Mouse (Mus musculus): ENCODE measurements at regions not wholly inside any gene's neighbourhood (a gene's known extent, or its start where the extent isn't known, plus 50 kb on each side); places are given as distances from the start of the nearest gene placed in this dataset.
A peak's percentile ranks its signal among the peaks of the same experiment; 100 is the strongest.

DNA sequence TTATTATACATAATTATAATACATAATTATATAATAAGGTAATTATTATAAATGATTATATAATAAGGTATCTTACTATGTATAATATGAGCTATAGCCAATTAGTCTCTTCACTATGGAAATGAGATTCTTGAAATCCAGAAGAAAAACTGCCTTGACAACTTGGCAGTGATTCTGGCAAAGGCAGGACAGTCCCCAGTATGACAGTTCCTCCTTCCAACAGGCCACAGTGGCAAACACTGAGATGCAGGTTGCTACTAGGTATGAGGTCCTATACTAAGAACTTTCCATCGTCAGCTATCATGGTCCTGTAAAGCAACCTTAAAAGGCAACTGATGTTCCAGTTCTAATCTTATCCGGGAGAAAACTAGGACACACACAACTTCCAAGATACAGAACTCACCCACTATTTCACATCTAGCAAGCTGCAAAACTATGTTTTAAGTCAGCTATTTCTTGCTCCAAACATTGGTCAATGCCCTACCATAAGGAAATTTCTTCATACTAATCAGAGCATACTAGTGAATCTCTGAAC lies 124.6 kb upstream of the Bank1 start:
- intact Hi-C loops (cut with DNase I): no loop called here
- DNase-seq: no peak

DNA sequence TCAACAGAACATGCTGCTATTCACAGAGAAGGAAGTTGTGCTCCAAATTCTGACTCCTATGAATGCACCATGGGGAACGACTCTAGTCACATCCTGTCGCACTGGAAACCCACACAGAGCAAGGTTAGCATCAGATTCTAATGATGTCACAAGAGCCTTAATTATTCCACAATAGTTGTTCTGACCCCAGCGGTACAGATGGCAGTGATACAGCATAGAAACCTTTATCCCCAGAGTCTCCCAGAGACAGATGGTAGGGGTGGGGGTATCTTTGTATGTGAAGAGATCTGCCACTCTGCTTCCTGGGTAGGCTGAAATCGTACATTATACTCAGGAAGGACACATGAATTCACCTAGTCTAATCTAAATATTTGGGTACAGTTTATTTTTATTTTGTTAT lies 123.5 kb upstream of the Bank1 start:
- no peak for DNase-seq
- intact Hi-C loops (cut with DNase I): no loop called here

DNA sequence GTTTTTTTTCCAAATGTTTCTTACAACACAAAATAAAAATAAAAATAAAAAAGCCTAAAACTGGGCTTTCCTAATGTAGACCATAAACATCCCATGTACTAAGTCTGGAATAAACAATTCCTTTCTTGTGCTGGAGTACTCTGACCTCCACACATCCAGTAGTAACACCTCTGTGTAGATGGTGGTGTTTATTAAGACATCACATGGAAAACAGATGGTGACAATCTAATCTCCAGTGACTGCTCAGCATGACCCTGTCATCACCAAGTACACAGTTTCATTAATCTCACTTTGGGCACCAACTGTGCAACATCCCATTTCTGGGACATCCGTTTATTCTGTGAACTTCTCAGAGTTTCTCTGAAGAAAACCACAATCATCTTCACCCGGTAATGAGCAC lies 118.7 kb upstream of the Bank1 start:
- intact Hi-C loops (cut with DNase I): no loop called here
- no peak for DNase-seq

DNA sequence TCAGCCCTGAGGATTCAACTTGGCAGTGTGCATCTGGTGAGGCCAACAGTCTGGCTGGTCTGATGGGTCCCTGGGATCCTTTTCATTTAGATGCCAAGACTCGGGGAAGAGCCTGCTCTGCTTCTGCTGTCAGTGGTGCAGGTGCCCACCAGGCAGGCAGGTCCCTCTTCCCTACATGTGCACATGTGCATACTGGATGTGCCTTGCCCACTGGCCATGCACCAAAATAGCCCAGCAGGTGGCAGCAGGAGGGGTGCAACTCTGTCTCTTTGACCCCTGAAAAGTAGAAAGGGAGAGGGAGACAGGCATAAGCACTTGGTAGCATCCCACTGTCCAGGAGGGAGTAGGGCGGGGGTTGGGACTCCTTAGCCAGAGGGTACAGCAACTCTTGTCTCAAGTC lies 116.2 kb upstream of the Bank1 start:
- DNase-seq: no peak
- intact Hi-C loops (cut with DNase I): no loop called here

DNA sequence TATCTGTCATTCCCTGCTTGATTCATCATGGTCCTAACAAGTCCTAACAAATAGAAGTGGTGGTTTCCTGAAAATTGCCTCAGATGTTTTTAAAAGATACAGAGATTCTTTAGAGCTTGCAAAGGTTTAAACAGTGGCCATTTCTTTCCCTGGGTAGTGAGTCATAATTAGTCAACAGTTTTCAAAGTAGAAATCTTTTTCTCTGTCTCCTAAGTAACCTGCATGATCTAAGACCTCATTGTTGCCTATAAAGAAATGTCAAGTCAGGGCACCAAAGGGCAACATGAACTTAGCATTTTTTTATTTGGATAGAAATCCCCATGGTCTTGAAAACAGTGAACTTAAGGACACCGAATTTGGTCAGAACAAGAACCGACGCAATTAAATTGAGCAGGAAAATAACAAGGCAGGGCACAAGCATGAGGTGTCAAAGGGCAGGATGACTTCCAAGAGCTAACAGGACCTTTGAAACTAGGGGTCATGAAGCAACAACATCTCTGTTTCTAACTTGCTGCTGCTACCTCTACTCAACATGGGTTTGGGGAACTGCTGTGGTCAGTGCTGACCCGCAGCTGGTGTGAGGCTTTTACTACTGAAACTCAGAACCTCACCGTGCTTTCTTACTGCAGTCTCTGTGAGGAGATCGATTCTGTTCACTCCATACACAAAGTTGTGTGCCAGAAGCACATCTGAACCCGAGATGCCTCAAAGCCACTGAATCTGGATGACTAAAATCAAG lies 114.2 kb upstream of the Bank1 start:
- no peak for DNase-seq
- intact Hi-C loops (cut with DNase I): no loop called here

DNA sequence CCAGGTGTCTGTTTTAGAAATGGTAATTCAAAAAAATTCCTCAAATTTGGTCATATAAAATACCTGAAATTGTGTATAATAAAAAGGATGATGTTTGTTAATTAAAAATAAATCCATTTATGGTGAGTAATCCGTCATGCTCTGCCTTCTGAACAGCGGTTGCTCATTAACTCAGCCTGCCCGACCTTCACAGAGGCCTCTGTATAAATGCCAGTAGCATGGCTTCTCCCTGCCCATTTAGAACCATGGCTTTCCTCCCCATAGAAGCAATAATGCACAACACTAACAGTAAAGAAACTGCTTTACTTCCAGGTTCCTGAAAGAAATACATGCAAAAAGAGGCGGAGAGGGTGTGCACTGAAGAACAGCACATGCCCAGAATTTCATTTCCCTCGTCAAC lies 113.5 kb upstream of the Bank1 start:
- intact Hi-C loops (cut with DNase I): no loop called here
- no peak for DNase-seq

DNA sequence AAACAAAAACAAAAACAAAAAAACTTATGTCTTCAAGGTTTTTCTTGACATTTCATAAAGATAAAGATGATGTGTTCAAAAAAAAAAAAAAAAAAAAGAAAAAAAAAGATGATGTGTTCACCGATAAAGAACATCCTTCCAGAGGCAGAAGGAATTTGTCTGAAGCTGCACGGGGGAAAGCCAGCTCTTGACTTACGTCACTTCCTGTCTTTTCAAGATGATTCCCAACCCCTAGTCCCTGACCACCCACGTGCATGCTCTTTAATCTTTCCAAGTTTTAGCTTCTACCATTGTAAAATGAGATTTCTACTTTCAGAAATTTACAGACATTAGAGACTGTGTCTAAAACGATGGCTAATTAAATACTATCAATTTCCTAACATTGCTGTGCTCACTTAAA lies 108.5 kb upstream of the Bank1 start:
- no peak for DNase-seq
- intact Hi-C loops (cut with DNase I): no loop called here

DNA sequence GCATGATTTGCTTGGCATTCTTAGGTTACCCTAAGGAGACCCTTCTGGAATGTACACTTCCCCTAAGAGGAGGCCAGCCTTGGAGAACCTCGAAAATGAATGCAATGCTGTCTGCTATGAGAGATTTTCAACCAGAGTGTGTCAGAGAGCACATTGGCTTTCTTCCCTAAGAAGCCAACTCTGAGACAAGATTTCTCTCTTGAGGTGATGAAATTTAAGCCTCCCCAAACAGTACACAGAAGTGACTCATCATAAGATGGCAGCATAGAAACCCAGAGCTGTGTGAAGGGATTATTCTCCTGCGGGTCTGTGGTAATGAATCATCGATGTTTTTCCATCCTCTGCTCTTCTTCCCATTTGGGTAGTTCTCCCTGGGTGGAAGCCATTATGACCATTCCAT lies 106.2 kb upstream of the Bank1 start:
- no peak for DNase-seq
- intact Hi-C loops (cut with DNase I): no loop called here

DNA sequence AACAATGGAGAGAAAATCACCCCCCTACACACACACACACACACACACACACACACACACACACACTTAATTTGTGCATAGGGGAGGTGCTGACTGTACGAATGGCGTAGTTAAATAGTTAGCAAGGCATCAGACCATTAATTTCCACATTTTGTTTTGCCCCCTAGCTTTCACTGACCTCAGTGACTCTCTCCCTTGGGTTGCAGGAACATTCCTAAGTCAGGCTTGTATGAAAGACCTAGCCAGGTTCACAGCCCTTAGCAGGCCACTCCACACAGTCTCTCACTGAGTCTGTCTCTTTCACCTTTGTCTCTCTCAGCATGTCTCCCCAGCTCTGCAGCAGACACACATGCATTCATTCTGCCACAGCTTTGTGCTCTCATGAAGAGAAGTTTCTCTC lies 101.6 kb upstream of the Bank1 start:
- no peak for DNase-seq
- intact Hi-C loops (cut with DNase I): no loop called here

DNA sequence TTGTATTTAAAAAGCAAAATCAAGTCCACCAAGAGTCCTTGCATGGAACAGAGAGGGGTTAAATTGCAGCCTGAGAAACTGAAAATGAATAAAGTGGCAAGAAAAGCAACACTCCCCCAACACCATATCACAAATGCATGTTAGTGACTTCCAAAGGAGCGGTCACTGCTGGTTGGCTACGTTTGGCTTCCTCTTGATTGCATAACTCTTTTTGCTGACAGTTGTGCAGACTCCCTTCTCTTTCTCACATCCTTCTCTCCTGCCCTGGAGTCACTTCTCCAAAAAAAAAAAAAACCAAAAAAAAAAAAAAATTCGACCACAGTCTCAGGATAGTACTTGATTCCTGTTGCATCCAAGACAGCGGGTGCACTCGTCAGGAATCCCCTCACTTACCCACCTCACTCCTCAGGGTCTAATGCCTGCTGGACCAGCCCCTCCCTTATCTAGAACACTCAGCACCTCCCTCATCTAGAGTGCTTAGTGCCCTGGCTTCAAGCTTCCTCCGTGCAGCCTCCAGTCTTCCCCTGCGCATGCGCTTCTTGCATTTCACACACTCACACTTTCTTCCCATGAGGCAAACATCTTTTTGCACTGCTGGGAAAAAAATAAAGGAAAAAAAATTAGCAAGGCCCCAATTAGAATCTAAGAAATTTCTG lies 100.8 kb upstream of the Bank1 start:
- intact Hi-C loops (cut with DNase I): no loop called here
- peak in 1 of 2 experiments; percentile 21 for DNase-seq

DNA sequence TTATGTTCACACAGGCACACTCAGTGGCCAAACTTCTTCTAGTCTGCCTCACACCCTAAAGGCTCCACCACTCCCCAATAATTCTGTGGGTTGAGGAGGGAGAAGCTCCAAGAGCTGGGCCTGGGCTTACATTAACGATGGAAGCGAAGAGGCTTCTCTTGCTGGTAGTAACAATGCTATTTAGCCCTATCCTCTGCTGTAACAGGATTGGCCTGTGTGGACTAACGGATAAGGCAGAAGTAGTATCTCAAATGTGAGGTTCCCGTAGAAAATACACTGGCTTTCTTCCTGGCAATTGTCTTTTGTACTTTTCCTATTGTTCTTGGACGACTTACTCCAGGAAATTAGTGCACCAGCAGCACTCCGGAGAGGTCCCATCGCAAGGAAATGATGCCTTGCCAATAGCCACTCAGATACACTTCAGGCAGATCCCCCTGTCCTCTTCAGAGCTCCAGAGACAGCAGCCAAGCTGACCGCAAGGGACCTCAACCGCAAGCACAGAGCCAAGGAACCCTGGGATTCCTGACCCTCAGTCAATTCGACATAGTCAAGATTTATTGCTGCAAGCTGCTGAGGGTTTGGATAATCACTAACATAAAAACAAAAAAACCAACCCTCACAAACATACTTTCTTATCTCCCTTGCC lies 96.2 kb upstream of the Bank1 start:
- intact Hi-C loops (cut with DNase I): no loop called here
- DNase-seq: peak; percentile 17

DNA sequence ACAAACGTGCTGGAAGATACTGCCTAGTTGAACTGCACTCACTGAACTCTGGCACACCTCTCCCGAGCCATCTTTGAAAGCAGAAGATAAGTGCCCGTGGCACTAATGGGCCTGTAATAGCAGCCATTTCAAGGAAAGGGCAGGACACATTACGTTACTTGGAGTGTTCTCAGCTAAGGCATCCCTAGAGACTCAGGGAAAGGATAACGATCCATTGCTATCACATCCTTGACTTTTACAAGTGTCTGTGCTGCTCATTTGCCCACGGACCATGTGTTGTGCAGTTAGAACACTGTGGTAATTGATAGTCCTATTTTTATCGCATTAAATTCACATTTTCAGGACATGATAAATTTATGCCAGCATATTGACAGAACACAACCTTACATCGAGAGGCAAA lies 79.7 kb upstream of the Bank1 start:
- DNase-seq: no peak
- intact Hi-C loops (cut with DNase I): no loop called here

DNA sequence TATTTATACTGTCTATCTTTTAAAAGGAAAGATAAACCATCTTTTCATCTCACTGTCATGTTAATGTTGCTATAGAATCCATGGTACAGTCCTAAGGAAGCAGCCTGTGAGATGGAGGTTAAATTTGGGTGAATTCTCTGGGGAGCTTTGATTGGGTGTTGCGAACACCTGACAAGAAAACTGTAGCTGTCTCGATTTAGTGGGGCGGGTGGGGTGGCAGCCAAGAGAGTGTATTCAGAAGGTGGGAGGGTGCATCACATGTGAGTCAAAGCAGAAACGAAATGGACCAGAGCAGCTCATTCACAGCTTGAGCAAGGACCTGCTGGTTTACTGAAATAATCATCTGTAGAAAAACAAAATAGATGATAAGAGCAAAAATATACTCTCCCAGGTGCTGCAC lies 57.4 kb upstream of the Bank1 start:
- DNase-seq: no peak
- intact Hi-C loops (cut with DNase I): no loop called here

DNA sequence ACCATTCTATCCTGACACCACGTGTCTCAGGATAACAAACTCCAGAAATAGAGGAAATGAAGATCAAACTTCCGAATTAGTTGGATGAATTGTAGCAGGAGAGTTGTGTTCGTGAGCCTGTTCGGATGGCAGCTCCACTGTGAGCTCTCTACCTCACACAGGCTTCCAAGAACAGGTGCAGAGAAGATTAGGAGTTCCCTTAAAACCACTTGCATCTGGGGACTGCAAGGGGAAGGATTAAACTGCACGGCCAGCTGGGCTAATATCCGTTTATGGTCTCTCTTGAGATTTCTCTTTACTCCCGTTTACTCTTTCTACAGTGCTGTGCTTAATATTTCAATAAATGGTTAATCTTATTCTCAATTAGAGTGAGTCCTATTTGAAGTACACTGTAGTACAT lies 54.8 kb upstream of the Bank1 start:
- intact Hi-C loops (cut with DNase I): no loop called here
- no peak for DNase-seq

DNA sequence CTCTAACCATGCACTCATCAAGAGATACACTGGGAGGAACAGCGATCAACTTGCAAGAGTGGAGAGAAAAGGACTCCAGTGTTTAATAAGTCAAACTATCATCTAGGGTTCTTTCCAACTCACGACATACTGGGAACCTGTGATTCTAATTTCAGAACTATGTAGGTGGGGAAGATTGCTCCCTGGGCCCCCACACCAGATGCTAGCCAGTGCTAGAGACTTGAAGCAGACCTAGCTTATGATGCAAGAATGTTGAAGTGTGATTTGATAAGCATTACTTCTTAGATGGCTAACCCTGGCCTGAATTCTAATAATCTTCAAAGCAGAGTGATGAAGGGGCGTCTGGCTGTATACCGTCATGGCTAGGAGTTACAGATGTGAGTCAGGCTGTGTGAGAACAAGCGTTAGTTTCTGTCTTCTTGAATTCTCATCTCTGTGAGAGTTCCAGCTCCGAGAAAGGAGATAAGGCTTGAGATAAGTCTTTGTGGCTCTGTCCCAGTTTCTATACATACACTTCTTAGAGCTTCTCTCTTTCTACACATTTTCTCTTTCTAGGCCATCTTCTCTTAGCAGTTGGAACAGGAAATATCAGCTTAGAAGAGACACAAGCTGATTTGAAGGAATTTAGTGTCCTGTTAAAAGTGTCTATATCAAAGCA lies 54.0 kb upstream of the Bank1 start:
- intact Hi-C loops (cut with DNase I): no loop called here
- DNase-seq: no peak

DNA sequence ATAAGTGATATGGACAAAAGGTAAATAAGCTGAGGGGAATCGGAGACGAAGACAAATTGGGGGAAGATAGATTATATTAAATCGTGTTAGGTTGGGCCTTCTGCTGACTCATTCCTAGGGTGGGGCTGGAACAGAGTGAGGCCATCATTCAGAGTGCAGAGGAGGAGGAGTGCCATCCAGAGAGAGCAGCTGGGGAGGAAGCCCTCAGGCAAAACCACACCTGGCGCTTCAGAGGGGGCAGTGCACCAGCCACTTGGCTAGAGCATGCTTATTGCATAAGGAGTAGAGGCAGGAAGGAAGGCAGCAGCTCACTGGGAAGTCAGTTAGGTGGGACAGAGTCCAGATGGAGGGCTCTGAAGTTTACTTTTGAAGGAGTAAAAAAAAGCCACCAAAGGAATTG lies 51.0 kb upstream of the Bank1 start:
- intact Hi-C loops (cut with DNase I): no loop called here
- DNase-seq: no peak

All from heart, postnatal 14 days (tissue).